Mouse (Mus musculus) frontal cortex, postnatal 14 days (tissue): ENCODE measurements around the gene Gla.

Source experiments
- DNase-seq, 2 experiments: peaks; one replicate each; pipeline ENCODE4 v3.0.0; 2022; ENCODE audit warnings: low spot score in 2 of 2

The Gla gene

GRCm38 (mm10) chrX:134600659-134601379 is at the start of gene Gla, which contains the start of gene Hnrnph2:
Gene Gla (minus strand): TSS chrX:134601125.
Gene Hnrnph2 (plus strand): TSS chrX:134601179.
- peak; percentile 83 to 93 for DNase-seq

- DNase-seq = peak; percentile 29 to 71
Measured at GRCm38 (mm10) chrX:134648031-134648692, 47.2 kb upstream of the Gla start.

GRCm38 (mm10) chrX:134647421-134647820 is 46.5 kb upstream of the Gla start:
- no peak for DNase-seq

- DNase-seq = no peak
Measured at GRCm38 (mm10) chrX:134646338-134646737, 45.4 kb upstream of the Gla start.

GRCm38 (mm10) chrX:134641000-134641760 is 40.3 kb upstream of the Gla start:
- no peak for DNase-seq

- DNase-seq = no peak
Measured at GRCm38 (mm10) chrX:134635860-134636259, 34.9 kb upstream of the Gla start.

- no peak for DNase-seq
Measured at GRCm38 (mm10) chrX:134635111-134635510, 34.2 kb upstream of the Gla start.

GRCm38 (mm10) chrX:134632710-134633109 is 31.8 kb upstream of the Gla start:
- DNase-seq = no peak

GRCm38 (mm10) chrX:134628200-134628599 is 27.3 kb upstream of the Gla start:
- no peak for DNase-seq

GRCm38 (mm10) chrX:134623350-134623749 is 22.4 kb upstream of the Gla start:
- DNase-seq = no peak

GRCm38 (mm10) chrX:134621685-134622084 is 20.8 kb upstream of the Gla start:
- no peak for DNase-seq

- DNase-seq = no peak
Measured at GRCm38 (mm10) chrX:134620254-134620865, 19.4 kb upstream of the Gla start.

- DNase-seq = no peak
Measured at GRCm38 (mm10) chrX:134619695-134620094, 18.8 kb upstream of the Gla start.

GRCm38 (mm10) chrX:134614306-134614705 is 13.4 kb upstream of the Gla start:
- DNase-seq = no peak

- no peak for DNase-seq
Measured at GRCm38 (mm10) chrX:134612285-134612959, 11.5 kb upstream of the Gla start.

- no peak for DNase-seq
Measured at GRCm38 (mm10) chrX:134610984-134611383, 10.1 kb upstream of the Gla start.

GRCm38 (mm10) chrX:134609472-134609871 is 8.5 kb upstream of the Gla start:
- DNase-seq = no peak

GRCm38 (mm10) chrX:134601380-134602120 is 625 bp upstream of the Gla start:
- DNase-seq = no peak

GRCm38 (mm10) chrX:134599922-134600565 is 881 bp downstream of the Gla start:
- DNase-seq = no peak

- DNase-seq = no peak
Measured at GRCm38 (mm10) chrX:134589836-134590235, 11.1 kb downstream of the Gla start.
